ENCODE assay signal across 12 mouse cellular contexts in the genomic region with DNA sequence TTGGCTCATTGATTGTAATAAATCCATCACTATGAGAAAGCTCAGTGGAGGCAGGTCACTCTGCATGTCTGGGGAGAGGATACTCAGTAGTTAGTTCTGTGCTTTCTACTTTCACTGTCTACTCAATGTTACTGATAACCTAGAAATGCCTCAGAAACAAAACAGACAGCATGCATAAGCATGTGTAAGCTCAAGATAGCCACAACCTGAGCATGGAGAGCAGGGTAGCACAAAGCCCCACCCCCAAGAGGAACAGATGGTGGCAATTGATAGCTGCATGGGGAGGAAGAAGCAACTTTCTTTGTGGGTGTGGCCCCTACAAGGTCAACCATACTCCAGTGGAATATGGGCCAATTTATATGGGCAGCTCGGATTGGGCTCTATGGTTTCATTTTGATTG.
DNase-seq lines count a peak whose midpoint lies in the region; ATAC-seq lines count a peak whose summit lies in the region.
"Had no signal": no experiment of that assay in that cellular context is flagged by ENCODE, and none has a peak within 500 bp of the region (broad histone marks: within the 10 kb centered on the region; RNA-seq: fewer than 3 reads in every experiment).

No protein-coding gene starts in this region.

- H3K4me2 ChIP-seq in kidney, embryonic 15.5 days = no peak overlapping the region
- H3K4me2 ChIP-seq in liver, embryonic 11.5 days = no peak overlapping the region

- H3K27ac ChIP-seq in kidney, embryonic 15.5 days = no peak overlapping the region
- no peak overlapping the region for H3K27ac ChIP-seq in liver, embryonic 11.5 days (ENCODE audit: low read depth, low read length)

- no peak overlapping the region for H3K4me3 ChIP-seq in kidney, embryonic 15.5 days (replicated peaks)
- no peak overlapping the region for H3K4me3 ChIP-seq in liver, embryonic 11.5 days (ENCODE audit: low read depth, low read length)

- no peaks in the 10 kb centered on the region for H3K36me3 ChIP-seq in kidney, embryonic 15.5 days
- H3K36me3 ChIP-seq in liver, embryonic 11.5 days (ENCODE audit: control insufficient read depth, insufficient read depth, low read length) = no peaks in the 10 kb centered on the region

- 87% methylated on average over 1 of the region's 1 CpGs for WGBS in kidney, embryonic 15.5 days
- 73% methylated on average over 1 of the region's 1 CpGs for WGBS in liver, embryonic 11.5 days

- ATAC-seq in kidney, embryonic 15.5 days (replicated peaks; ENCODE audit: low FRiP score) = peak; percentile 88
- peak; percentile 99 for ATAC-seq in liver, embryonic 11.5 days (replicated peaks; ENCODE audit: low FRiP score)

- H3K9ac ChIP-seq in kidney, embryonic 15.5 days = no peak overlapping the region
- no peak overlapping the region for H3K9ac ChIP-seq in liver, embryonic 11.5 days (ENCODE audit: low read depth, low read length)

- H3K4me1 ChIP-seq in kidney, embryonic 15.5 days = no peaks in the 10 kb centered on the region
- H3K4me1 ChIP-seq in liver, embryonic 11.5 days (replicated peaks; ENCODE audit: control insufficient read depth, insufficient read depth, low read length) = 0 out of 2 replicates have a peak, but pooled peaks cover 2% of the 10 kb centered on the region

- no peaks in the 10 kb centered on the region for H3K27me3 ChIP-seq in kidney, embryonic 15.5 days
- no peaks in the 10 kb centered on the region for H3K27me3 ChIP-seq in liver, embryonic 11.5 days (replicated peaks; ENCODE audit: control insufficient read depth, insufficient read depth, low read length)

- DNase-seq in kidney, postnatal 10 days = no peak
- DNase-seq in c-Kit-positive CD71-positive TER-119-negative erythroid progenitor cells, embryonic 14.5 days (ENCODE audit: low read depth) = peak; percentile 79
- DNase-seq in liver, embryonic 11.5 days (ENCODE audit: low spot score) = peak; percentile 40
- DNase-seq in spleen, postnatal 4 days (ENCODE audit: low spot score in 2 of 2) = peak; percentile 51 to 63
- no peak for DNase-seq in frontal cortex, adult 2 months (ENCODE audit: extremely low spot score in 1 of 2, low spot score in 1 of 2)
- no peak for DNase-seq in right cerebral cortex, postnatal 4 days
- DNase-seq: cerebellum, adult 11 months; gastrocnemius, postnatal 10 days; heart, postnatal 36 days; kidney, adult 9 months; lung, adult 18-20 months had no signal

- no peaks in the 10 kb centered on the region for H3K9me3 ChIP-seq in kidney, embryonic 15.5 days (replicated peaks)
- H3K9me3 ChIP-seq in liver, embryonic 11.5 days (ENCODE audit: control insufficient read depth, low read length) = no peaks in the 10 kb centered on the region

Comparison
In these comparisons a context has a peak if more than half of its experiments do, and no peak if none do; other contexts are left out.
1. DNase-seq: peak in c-Kit-positive CD71-positive TER-119-negative erythroid progenitor cells, embryonic 14.5 days (single experiment), liver, embryonic 11.5 days (single experiment) and spleen, postnatal 4 days (2 of 2); none in kidney, postnatal 10 days (single experiment), frontal cortex, adult 2 months (0 of 2) and right cerebral cortex, postnatal 4 days (single experiment).